Mouse (Mus musculus) stomach, postnatal 0 days (tissue): ENCODE measurements around the gene 9930021J03Rik.

Source experiments
- CTCF ChIP-seq: IDR thresholded peaks from 2 replicates; pipeline ENCODE4 v1.5.1; 2016; ENCODE audit warnings: antibody characterized with exemption, low read depth, mild to moderate bottlenecking, moderate library complexity
- EP300 ChIP-seq: optimal IDR thresholded peaks from 2 replicates; pipeline ENCODE3; 2016; ENCODE audit warnings: antibody characterized with exemption

DNA sequence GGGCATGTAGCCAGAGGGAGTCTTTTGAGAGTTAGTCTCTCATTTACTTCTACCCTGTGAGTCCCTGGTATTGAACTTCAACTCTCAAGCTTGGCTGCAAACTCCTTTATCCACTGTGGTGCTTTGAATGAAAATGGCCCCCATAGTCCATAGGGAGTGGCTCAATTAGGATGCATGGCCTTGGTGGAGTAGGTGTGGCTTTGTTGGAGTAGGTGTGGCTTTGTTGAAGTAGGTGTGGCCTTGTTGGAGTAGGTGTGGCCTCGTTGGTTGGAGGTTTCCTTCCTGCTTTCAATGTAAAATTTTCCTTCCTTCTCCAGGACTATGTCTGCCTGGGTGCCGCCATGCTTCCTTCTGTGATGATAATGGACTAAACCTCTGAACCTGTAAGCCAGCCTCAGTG, 25.1 kb upstream of the 9930021J03Rik start:
- TF ChIP-seq EP300 (no peak), CTCF (no peak)
